Comparison of ENCODE assay signal across 22 mouse cellular contexts in genomic region chr9:119363229-119363628, GRCm38 (mm10). TPM values are rescaled to one million over a fixed set of nuclear protein-coding genes. Genes with fewer than 3 reads are reported as not detected.
"Had no signal": no experiment of that assay in that cellular context is flagged by ENCODE, and none has a peak within 500 bp of the region (broad histone marks: within the 10 kb centered on the region; RNA-seq: fewer than 3 reads in every experiment).

No protein-coding gene starts in this region.

- H3K27ac ChIP-seq: liver, embryonic 14.5 days; lung, embryonic 15.5 days; macrophage; midbrain, embryonic 13.5 days; midbrain, embryonic 15.5 days; neural tube, embryonic 12.5 days had no signal

- H3K9me3 ChIP-seq: lung, embryonic 15.5 days; megakaryocyte, embryonic 14.5 days; midbrain, embryonic 13.5 days; midbrain, embryonic 15.5 days; neural tube, embryonic 12.5 days had no signal

- H3K4me2 ChIP-seq: lung, embryonic 15.5 days; midbrain, embryonic 11.5 days; midbrain, embryonic 13.5 days; midbrain, embryonic 15.5 days; neural tube, embryonic 12.5 days had no signal

- H3K4me3 ChIP-seq: lung, embryonic 15.5 days; megakaryocyte, embryonic 14.5 days; midbrain, embryonic 13.5 days; midbrain, embryonic 15.5 days; neural tube, embryonic 12.5 days had no signal

- H3K9ac ChIP-seq: liver, embryonic 14.5 days; lung, embryonic 15.5 days; midbrain, embryonic 13.5 days; midbrain, embryonic 15.5 days; neural tube, embryonic 12.5 days had no signal

- DNase-seq: lung, adult 2 months; lung, postnatal 14 days; lung, postnatal 36 days; right cerebral cortex, postnatal 14 days; thymus, adult 18-20 months; thymus, postnatal 14 days; thymus, postnatal 36 days had no signal

- ATAC-seq: lung, postnatal 0 days; midbrain, embryonic 13.5 days; midbrain, embryonic 15.5 days had no signal

- H3K4me1 ChIP-seq: midbrain, embryonic 13.5 days; midbrain, embryonic 15.5 days; neural tube, embryonic 12.5 days had no signal

- H3K27me3 ChIP-seq: lung, embryonic 15.5 days; midbrain, embryonic 13.5 days; midbrain, embryonic 15.5 days; neural tube, embryonic 12.5 days had no signal

- H3K36me3 ChIP-seq: lung, embryonic 15.5 days; midbrain, embryonic 13.5 days; midbrain, embryonic 15.5 days; neural tube, embryonic 12.5 days had no signal

RNA-seq across cellular contexts. Expression of gene Slc22a14, which starts 2.1 kb away (rescaled TPM):
- total RNA-seq: megakaryocyte progenitor cell, adult 5-6 weeks; midbrain, postnatal 0 days; neutrophil, adult 5-6 weeks had no signal
- polyA plus RNA-seq: liver, embryonic 14.5 days; liver, embryonic 16.5 days; lung, embryonic 15.5 days; lung, postnatal 0 days; macrophage; midbrain, embryonic 11.5 days; midbrain, embryonic 15.5 days; midbrain, postnatal 0 days; neural tube, embryonic 12.5 days; neural tube, embryonic 14.5 days had no signal

RNA-seq across cellular contexts. Expression of gene Xylb, which starts 6.0 kb away (rescaled TPM):
- total RNA-seq: monocyte, adult 5-6 weeks had no signal

RNA-seq across cellular contexts. Expression of gene Acvr2b, which starts 38.7 kb away (rescaled TPM):
- total RNA-seq: neutrophil, adult 5-6 weeks had no signal
